Mouse (Mus musculus) megakaryocyte-erythroid progenitor cell, adult 5-6 weeks (primary cell): ENCODE results near the gene Cryaa. TPM values are rescaled to one million over a fixed set of nuclear protein-coding genes. Genes with fewer than 3 reads are reported as not detected.
A peak's percentile ranks its signal among the peaks of the same experiment; 100 is the strongest.

Source experiments
- ATAC-seq: replicated peaks from 2 replicates; pipeline ENCODE4 v1.8.0; 2016; ENCODE audit warnings: mild to moderate bottlenecking, inconsistent platforms; ENCODE audit not compliant: severe bottlenecking, poor library complexity, low FRiP score, low TSS enrichment
- total RNA-seq, 2 experiments: library from RNA; stranded (forward) in 1 of 2; stranded (reverse) in 1 of 2; fragments of 200-1000, 215-1000 nt in 1 of 2; fragments of >200 nt in 1 of 2; fragmentation: Nextera tagmentation in 1 of 2; gene quantifications; 2 replicates each; pipeline ENCODE4 v1.2.3; 2014 to 2017

Gene Cryaa
- total RNA-seq (2014; fragmentation: Nextera tagmentation) (not detected in 2 replicates), total RNA-seq (2017) (not detected in 2 replicates)

- ATAC-seq: no peak
Observed at GRCm38 (mm10) chr17:31677507-31677906, at the start of gene Cryaa. TSS of gene Cryaa (plus strand) at chr17:31677807.

GRCm38 (mm10) chr17:31627961-31628360 lies 49.6 kb upstream of the Cryaa start:
- ATAC-seq: no peak

GRCm38 (mm10) chr17:31631081-31631800 lies 46.4 kb upstream of the Cryaa start:
- ATAC-seq: no peak

GRCm38 (mm10) chr17:31633007-31633406 lies 44.6 kb upstream of the Cryaa start:
- no peak for ATAC-seq

GRCm38 (mm10) chr17:31634896-31635295 lies 42.7 kb upstream of the Cryaa start:
- no peak for ATAC-seq

GRCm38 (mm10) chr17:31635781-31636180 lies 41.8 kb upstream of the Cryaa start:
- no peak for ATAC-seq

GRCm38 (mm10) chr17:31636277-31636941 lies 41.2 kb upstream of the Cryaa start:
- no peak; the same call in 1 of the 2 replicates for ATAC-seq

- peak; percentile 67 for ATAC-seq
Observed at GRCm38 (mm10) chr17:31636942-31637811, 40.4 kb upstream of the Cryaa start, which contains the start of gene Cbs. TSS of gene Cbs (minus strand) at chr17:31637238.

GRCm38 (mm10) chr17:31637866-31638570 lies 39.6 kb upstream of the Cryaa start:
- no peak for ATAC-seq

- no peak for ATAC-seq
Observed at GRCm38 (mm10) chr17:31639651-31640050, 38.0 kb upstream of the Cryaa start.

- no peak for ATAC-seq
Observed at GRCm38 (mm10) chr17:31642331-31642730, 35.3 kb upstream of the Cryaa start.

GRCm38 (mm10) chr17:31642913-31643312 lies 34.7 kb upstream of the Cryaa start:
- no peak for ATAC-seq

GRCm38 (mm10) chr17:31646199-31647002 lies 31.2 kb upstream of the Cryaa start:
- ATAC-seq: peak; percentile 50

- ATAC-seq: no peak
Observed at GRCm38 (mm10) chr17:31652152-31652551, 25.5 kb upstream of the Cryaa start.

GRCm38 (mm10) chr17:31653277-31653676 lies 24.3 kb upstream of the Cryaa start:
- ATAC-seq: no peak

- ATAC-seq: no peak
Observed at GRCm38 (mm10) chr17:31655366-31655765, 22.2 kb upstream of the Cryaa start.

- ATAC-seq: no peak
Observed at GRCm38 (mm10) chr17:31656682-31657081, 20.9 kb upstream of the Cryaa start.

GRCm38 (mm10) chr17:31657141-31657983 lies 20.2 kb upstream of the Cryaa start:
- ATAC-seq: no peak
